Mouse (Mus musculus): ENCODE results near the gene Zpbp2.
"Not testable (repeated sequence)": the region's sequence is repeated elsewhere in the genome, so short reads cannot be mapped to it uniquely, and the experiment has no call there.

Zpbp2 gene

GRCm38 (mm10) chr11:98590548-98591445 is 39.9 kb downstream of the Zpbp2 start:
- peak; percentile 57 to 61 for DNase-seq

DNA sequence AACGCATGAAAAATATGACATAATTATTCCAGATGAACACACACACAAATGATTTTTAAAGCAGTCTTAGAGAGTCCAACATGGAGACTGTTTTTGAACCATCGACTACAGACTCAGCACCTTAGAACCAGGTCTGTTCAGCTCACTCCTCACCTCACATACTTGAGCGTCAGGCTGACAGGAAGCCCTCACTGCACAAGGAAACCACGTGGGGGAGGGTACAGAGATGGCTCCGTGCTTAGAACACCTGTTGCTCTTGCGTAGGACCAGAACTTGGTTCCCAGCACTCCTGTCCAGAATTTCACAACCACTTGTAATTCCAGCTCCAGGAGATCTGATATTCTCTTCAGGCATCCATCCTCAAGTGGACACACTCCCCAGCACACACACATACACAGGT is 44.1 kb downstream of the Zpbp2 start:
- no peak for DNase-seq

DNA sequence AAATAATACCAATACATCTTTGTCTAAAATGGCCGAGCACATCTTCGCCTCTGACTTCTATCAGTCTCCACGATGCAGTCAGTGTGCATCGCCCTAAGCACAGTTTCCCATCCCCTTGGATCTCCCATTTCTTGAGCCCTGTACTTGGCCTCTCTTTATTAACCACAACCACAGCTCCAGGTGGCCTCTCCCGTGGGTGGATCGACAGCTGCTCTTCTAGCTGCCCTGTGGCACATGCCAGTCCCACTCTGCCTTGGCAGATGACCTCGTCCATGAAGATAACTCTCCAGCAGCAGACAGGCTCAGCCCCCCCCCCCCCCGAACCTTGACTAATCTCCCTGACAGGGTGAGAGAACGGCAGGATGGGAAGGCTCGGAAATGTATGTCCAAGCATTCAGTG is 44.6 kb downstream of the Zpbp2 start:
- no peak for DNase-seq

DNA sequence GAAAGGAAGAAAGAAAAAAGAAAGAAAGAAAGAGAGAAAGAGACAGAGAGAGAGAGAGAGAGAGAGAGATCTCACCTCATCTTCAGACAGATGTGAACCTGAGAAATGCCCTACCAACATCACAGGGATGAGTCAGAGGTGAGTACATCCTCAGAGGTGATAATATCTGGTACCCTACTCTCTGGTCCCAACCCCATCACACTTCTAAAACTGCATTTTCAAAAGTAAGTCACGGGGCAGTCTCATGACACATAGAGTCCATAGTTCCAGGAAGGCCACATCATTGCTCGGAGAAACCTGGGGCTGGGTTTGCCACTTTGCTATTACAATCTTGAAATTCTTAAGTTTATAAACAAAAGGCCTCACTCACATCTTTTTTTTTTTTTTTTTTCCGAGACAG is 45.1 kb downstream of the Zpbp2 start:
- no peak for DNase-seq

GRCm38 (mm10) chr11:98597363-98597762 is 46.5 kb downstream of the Zpbp2 start:
- DNase-seq, result no peak

GRCm38 (mm10) chr11:98597991-98598390 is 47.1 kb downstream of the Zpbp2 start, which contains the start of gene Lrrc3c:
Lrrc3c (plus strand) TSS chr11:98598291.
- no peak for DNase-seq

DNA sequence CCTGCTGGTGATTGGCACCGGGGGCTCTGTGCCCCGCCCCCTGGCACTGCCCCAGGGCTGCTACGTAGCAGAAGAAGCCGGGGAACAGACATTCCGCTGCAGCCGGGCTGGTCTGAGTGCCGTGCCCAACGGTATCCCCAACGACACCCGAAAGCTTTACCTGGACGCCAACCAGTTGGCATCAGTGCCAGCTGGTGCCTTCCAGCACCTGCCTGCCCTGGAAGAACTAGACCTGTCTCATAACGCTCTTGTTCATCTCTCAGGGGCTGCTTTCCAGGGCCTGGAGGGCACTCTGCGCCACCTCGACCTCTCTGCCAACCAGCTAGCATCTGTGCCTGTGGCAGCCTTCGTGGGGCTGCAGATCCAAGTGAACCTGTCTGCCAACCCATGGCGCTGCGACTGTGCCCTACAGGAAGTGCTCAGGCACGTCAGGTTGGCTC is 48.0 kb downstream of the Zpbp2 start:
- peak; percentile 63 to 65 for DNase-seq

- DNase-seq, result peak in 1 of 2 experiments; percentile 50
Observed at GRCm38 (mm10) chr11:98599291-98599690, 48.4 kb downstream of the Zpbp2 start.

- no peak for DNase-seq
Observed at GRCm38 (mm10) chr11:98602090-98602690, 51.3 kb downstream of the Zpbp2 start.

- DNase-seq, result no peak
Observed at GRCm38 (mm10) chr11:98603953-98604352, 53.1 kb downstream of the Zpbp2 start.

DNA sequence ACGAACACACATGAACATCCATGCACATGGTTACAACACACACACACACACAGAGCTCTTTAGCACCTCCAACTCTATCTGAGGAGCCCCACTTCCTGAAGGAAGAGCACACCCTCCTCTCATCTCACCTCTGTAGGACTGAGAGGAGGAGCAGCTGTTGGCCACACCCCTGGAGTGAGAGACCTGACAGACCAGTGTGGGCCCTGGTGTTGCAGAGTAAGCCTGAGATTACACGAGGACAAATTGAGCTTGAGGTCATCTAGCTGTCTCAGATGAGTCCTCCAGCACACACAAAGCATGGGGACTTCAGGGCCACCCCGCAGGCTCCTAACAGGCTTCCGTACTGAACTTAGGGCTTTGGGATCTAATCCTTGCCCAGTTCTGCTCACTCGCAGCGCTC is 54.0 kb downstream of the Zpbp2 start:
- DNase-seq, result not testable (repeated sequence)

DNA sequence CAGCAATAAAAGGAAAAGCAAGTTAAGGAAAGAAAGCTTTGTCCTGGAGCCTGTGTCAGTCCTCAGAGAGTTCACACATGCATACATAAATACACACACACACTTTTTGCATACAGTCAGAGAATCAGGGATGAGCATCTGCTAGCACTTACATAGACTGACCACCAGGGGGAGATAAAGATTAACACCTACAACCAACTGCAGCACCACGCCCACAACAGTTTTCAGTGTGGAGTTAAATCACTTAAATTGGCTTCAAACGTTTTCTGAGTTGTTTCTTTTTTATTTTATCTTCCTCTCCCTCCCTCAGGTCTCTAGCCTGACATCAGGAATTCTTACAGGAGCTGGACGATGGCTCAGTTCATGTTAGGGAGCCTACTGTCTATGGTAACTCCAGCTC is 55.9 kb downstream of the Zpbp2 start:
- DNase-seq, result peak in 1 of 2 experiments; percentile 37

Data from cerebellum, adult 18-20 months (tissue).